Mouse (Mus musculus) erythroid progenitor cell, adult 5-6 weeks (primary cell): ENCODE data around the gene H1foo. TPM values are rescaled to one million over a fixed set of nuclear protein-coding genes. Genes with fewer than 3 reads are reported as not detected.

Experiments used
- ATAC-seq: replicated peaks from 2 replicates; pipeline ENCODE4 v1.8.0; 2016; ENCODE audit warnings: moderate number of reproducible peaks, mild to moderate bottlenecking, moderate TSS enrichment, inconsistent platforms; ENCODE audit not compliant: poor library complexity, low FRiP score, severe bottlenecking
- total RNA-seq, 2 experiments: library from RNA; stranded (forward) in 1 of 2; stranded (reverse) in 1 of 2; fragments of 150-400 nt in 1 of 2; fragments of 186-747, 209-891 nt in 1 of 2; gene quantifications; 2 replicates each; pipeline versions ENCODE4 v1.2.3 to v1.2.4; 2015 to 2017; ENCODE audit warnings: low replicate concordance in 2 of 2

The H1foo gene
- total RNA-seq, 2 experiments from 2014 or later = not detected

DNA sequence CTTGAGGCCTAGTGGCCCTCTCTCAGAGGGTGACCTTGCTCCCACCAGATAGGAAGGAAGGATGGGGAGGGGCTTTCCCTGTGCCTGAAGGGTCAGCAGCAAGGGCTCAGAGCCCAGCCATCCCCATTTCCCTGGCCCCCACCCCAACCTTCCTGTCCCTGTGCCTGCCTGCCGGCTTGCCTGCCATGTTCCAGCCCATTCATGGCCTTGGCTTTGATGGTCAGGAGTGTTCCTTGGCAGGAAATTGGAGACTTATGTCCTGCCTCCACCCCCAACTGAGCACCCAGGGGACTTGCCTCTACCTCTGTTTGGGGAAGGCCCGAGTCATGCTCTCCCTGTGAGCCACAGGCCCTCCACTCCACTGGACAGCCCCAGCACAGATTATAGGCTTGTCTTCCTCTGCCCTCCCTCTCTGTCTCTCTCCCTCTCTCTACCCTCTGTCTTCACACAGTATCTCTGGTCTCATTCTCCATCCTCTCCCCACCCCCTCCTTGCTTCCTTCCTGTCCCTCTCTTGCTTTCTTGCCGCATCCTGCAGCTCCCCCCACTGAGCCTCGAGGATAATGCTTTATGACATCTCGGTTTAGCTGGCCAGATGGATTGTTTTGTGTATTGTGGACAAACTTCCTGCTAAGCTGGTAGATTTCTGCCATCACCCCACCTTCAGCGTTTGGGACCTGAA is 51.6 kb downstream of the H1foo start:
- no peak for ATAC-seq

DNA sequence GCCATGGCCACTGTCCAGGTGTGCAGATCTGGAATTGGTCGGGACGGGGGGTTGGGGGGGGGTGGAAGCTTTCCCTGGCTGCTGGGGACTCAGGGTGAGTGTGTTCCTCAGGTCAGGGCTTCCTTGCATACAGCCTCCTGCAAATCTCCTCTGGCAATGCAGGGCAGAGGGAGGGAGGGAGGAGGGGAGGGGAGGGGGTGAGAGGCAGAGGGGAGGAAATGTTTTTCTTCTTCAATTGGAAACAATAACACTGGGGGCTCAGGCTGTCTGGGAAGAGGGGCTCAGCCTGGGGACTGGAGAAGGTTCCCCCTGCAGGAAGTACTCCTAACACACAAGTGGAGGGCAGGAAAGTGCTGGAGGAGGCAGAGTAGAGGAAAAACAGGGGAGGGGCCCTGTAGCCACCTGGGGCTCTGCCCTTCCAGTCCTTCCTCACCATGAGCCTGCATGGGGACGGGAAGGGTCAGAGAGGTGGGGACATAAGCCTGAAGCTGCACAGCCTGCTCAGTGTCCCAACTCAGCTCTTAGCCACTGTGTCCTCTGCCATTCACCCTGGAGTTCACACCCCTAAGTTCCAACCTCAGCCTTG is 53.1 kb downstream of the H1foo start:
- no peak for ATAC-seq

DNA sequence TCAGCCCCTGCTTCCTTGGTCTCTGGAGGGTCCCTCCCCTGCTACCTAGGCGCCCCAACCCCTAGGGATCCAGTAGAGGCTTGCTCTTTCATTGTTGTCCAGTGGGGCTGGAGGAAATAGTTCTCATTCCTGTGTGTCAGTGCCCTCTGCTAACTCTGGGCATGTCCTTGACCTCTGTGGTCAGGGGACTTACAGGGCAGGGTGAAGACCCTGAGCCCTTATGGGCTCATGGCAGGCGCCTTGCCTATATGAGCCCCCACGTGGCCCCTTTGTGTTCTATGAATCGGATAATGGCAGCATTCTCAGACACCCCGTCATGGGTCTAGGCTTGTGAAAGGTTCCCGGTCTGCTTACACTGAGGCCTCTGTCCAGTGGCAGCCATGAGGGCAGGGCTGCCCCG is 54.0 kb downstream of the H1foo start:
- no peak for ATAC-seq

DNA sequence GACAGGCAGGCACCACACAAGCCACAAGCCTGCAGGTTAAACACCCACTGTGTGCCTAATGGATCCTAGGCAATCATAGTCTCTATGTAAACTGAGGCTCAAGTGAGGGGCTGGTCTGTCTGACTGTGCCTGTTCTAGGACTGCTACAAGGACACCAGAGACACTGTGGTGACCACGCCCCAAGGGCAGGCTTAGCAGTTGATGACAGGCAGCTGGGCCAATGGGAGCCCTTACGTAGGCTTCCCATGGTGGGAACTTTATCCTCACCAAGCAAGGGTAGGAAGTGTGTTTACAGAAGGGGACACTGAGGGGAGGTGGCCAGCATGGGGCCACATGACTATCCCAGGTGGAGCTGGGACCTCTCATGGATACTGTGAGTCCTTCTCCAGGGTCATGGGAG is 54.5 kb downstream of the H1foo start:
- no peak for ATAC-seq

Other genes starting within 250 kb of the H1foo start
- 3.8 and 6.1 TPM in 2 replicates for gene Tmem40, start 182.5 kb upstream of the H1foo start, total RNA-seq (2015; ENCODE audit: low replicate concordance)
- gene Tmem40, start 182.5 kb upstream of the H1foo start, total RNA-seq (2017; ENCODE audit: low replicate concordance) = 4.4 and 4.9 TPM in 2 replicates
- not detected in 2 replicates for gene Cand2, start 170.4 kb upstream of the H1foo start, total RNA-seq (2015; ENCODE audit: low replicate concordance)
- under 0.01 TPM in 1 of 2 replicates, not detected in the other for gene Cand2, start 170.4 kb upstream of the H1foo start, total RNA-seq (2017; ENCODE audit: low replicate concordance)
- gene Rpl32, start 136.2 kb upstream of the H1foo start, total RNA-seq (2015; ENCODE audit: low replicate concordance) = 1,002 and 1,130 TPM in 2 replicates
- 642 and 693 TPM in 2 replicates for gene Rpl32, start 136.2 kb upstream of the H1foo start, total RNA-seq (2017; ENCODE audit: low replicate concordance)
- not detected in 2 replicates for gene Efcab12, start 106.5 kb upstream of the H1foo start, total RNA-seq (2015; ENCODE audit: low replicate concordance)
- gene Efcab12, start 106.5 kb upstream of the H1foo start, total RNA-seq (2017; ENCODE audit: low replicate concordance) = not detected in 2 replicates
- 7.5 and 9.7 TPM in 2 replicates for gene Mbd4, start 91.6 kb upstream of the H1foo start, total RNA-seq (2015; ENCODE audit: low replicate concordance)
- 14.8 and 22.6 TPM in 2 replicates for gene Mbd4, start 91.6 kb upstream of the H1foo start, total RNA-seq (2017; ENCODE audit: low replicate concordance)
- gene Ift122, start 91.5 kb upstream of the H1foo start, total RNA-seq (2015; ENCODE audit: low replicate concordance) = not detected in 2 replicates
- gene Ift122, start 91.5 kb upstream of the H1foo start, total RNA-seq (2017; ENCODE audit: low replicate concordance) = 0.38 and 1.9 TPM in 2 replicates
- gene Rho, start 13.2 kb upstream of the H1foo start, total RNA-seq (2015; ENCODE audit: low replicate concordance) = not detected in 2 replicates
- gene Rho, start 13.2 kb upstream of the H1foo start, total RNA-seq (2017; ENCODE audit: low replicate concordance) = not detected in 2 replicates
- 9.6 and 22.3 TPM in 2 replicates for gene Plxnd1, start 50.1 kb downstream of the H1foo start, total RNA-seq (2015; ENCODE audit: low replicate concordance)
- 2.0 and 2.3 TPM in 2 replicates for gene Plxnd1, start 50.1 kb downstream of the H1foo start, total RNA-seq (2017; ENCODE audit: low replicate concordance)
- gene Tmcc1, start 248.5 kb downstream of the H1foo start, total RNA-seq (2015; ENCODE audit: low replicate concordance) = 10.5 and 12.6 TPM in 2 replicates
- gene Tmcc1, start 248.5 kb downstream of the H1foo start, total RNA-seq (2017; ENCODE audit: low replicate concordance) = 11.0 and 13.5 TPM in 2 replicates